Mouse (Mus musculus): ENCODE results near the gene Eif2b1. TPM values are rescaled to one million over a fixed set of nuclear protein-coding genes. Genes with fewer than 3 reads are reported as not detected.
A peak's percentile ranks its signal among the peaks of the same experiment; 100 is the strongest.
"Not testable (repeated sequence)": the region's sequence is repeated elsewhere in the genome, so short reads cannot be mapped to it uniquely, and the experiment has no call there.

Eif2b1 gene
- total RNA-seq (2015; ENCODE audit: low replicate concordance), result 14.4 and 18.1 TPM in 2 replicates
- total RNA-seq (2017; ENCODE audit: low replicate concordance), result 5.0 and 8.1 TPM in 2 replicates

GRCm38 (mm10) chr5:124578633-124579317 is at the start of gene Eif2b1, which contains the start of gene Gtf2h3:
Gene Eif2b1, minus strand, starts transcription at chr5:124579131.
Gene Gtf2h3, plus strand, starts transcription at chr5:124579140.
- ATAC-seq (replicated peaks; ENCODE audit: low FRiP score, poor library complexity, severe bottlenecking), result peak; percentile 98

- ATAC-seq (replicated peaks; ENCODE audit: low FRiP score, poor library complexity, severe bottlenecking), result no peak
Observed at GRCm38 (mm10) chr5:124624291-124624690, 45.4 kb upstream of the Eif2b1 start.

- no peak for ATAC-seq (replicated peaks; ENCODE audit: low FRiP score, poor library complexity, severe bottlenecking)
Observed at GRCm38 (mm10) chr5:124622890-124623289, 44.0 kb upstream of the Eif2b1 start.

- no peak for ATAC-seq (replicated peaks; ENCODE audit: low FRiP score, poor library complexity, severe bottlenecking)
Observed at GRCm38 (mm10) chr5:124621362-124621761, 42.4 kb upstream of the Eif2b1 start.

GRCm38 (mm10) chr5:124618711-124619110 is 39.8 kb upstream of the Eif2b1 start:
- ATAC-seq (replicated peaks; ENCODE audit: low FRiP score, poor library complexity, severe bottlenecking), result no peak

GRCm38 (mm10) chr5:124614709-124615108 is 35.8 kb upstream of the Eif2b1 start:
- ATAC-seq (replicated peaks; ENCODE audit: low FRiP score, poor library complexity, severe bottlenecking), result no peak

GRCm38 (mm10) chr5:124610965-124611364 is 32.0 kb upstream of the Eif2b1 start:
- ATAC-seq (replicated peaks; ENCODE audit: low FRiP score, poor library complexity, severe bottlenecking), result no peak

GRCm38 (mm10) chr5:124605041-124605622 is 26.2 kb upstream of the Eif2b1 start:
- no peak for ATAC-seq (replicated peaks; ENCODE audit: low FRiP score, poor library complexity, severe bottlenecking)

- ATAC-seq (replicated peaks; ENCODE audit: low FRiP score, poor library complexity, severe bottlenecking), result no peak
Observed at GRCm38 (mm10) chr5:124604296-124604695, 25.4 kb upstream of the Eif2b1 start.

GRCm38 (mm10) chr5:124602349-124602748 is 23.4 kb upstream of the Eif2b1 start:
- ATAC-seq (replicated peaks; ENCODE audit: low FRiP score, poor library complexity, severe bottlenecking), result no peak

GRCm38 (mm10) chr5:124599726-124600125 is 20.8 kb upstream of the Eif2b1 start:
- ATAC-seq (replicated peaks; ENCODE audit: low FRiP score, poor library complexity, severe bottlenecking), result not testable (repeated sequence)

- ATAC-seq (replicated peaks; ENCODE audit: low FRiP score, poor library complexity, severe bottlenecking), result peak; percentile 82
Observed at GRCm38 (mm10) chr5:124598224-124599174, 19.6 kb upstream of the Eif2b1 start.

- no peak for ATAC-seq (replicated peaks; ENCODE audit: low FRiP score, poor library complexity, severe bottlenecking)
Observed at GRCm38 (mm10) chr5:124592768-124593167, 13.8 kb upstream of the Eif2b1 start.

GRCm38 (mm10) chr5:124582515-124582914 is 3.6 kb upstream of the Eif2b1 start:
- no peak for ATAC-seq (replicated peaks; ENCODE audit: low FRiP score, poor library complexity, severe bottlenecking)

- ATAC-seq (replicated peaks; ENCODE audit: low FRiP score, poor library complexity, severe bottlenecking), result no peak
Observed at GRCm38 (mm10) chr5:124575467-124575866, 3.5 kb downstream of the Eif2b1 start.

- ATAC-seq (replicated peaks; ENCODE audit: low FRiP score, poor library complexity, severe bottlenecking), result no peak
Observed at GRCm38 (mm10) chr5:124571068-124571467, 7.9 kb downstream of the Eif2b1 start.

- ATAC-seq (replicated peaks; ENCODE audit: low FRiP score, poor library complexity, severe bottlenecking), result no peak
Observed at GRCm38 (mm10) chr5:124555145-124555544, 23.8 kb downstream of the Eif2b1 start.

- no peak for ATAC-seq (replicated peaks; ENCODE audit: low FRiP score, poor library complexity, severe bottlenecking)
Observed at GRCm38 (mm10) chr5:124553607-124554006, 25.3 kb downstream of the Eif2b1 start.

GRCm38 (mm10) chr5:124552558-124553307 is 26.2 kb downstream of the Eif2b1 start, which contains the start of gene Ddx55:
Gene Ddx55, plus strand, starts transcription at chr5:124552864.
- peak; percentile 94 for ATAC-seq (replicated peaks; ENCODE audit: low FRiP score, poor library complexity, severe bottlenecking)

Data from erythroblast, adult 5-6 weeks (primary cell).